Mouse (Mus musculus): ENCODE measurements around the gene D030056L22Rik.
A peak's percentile ranks its signal among the peaks of the same experiment; 100 is the strongest.

Gene D030056L22Rik

DNA sequence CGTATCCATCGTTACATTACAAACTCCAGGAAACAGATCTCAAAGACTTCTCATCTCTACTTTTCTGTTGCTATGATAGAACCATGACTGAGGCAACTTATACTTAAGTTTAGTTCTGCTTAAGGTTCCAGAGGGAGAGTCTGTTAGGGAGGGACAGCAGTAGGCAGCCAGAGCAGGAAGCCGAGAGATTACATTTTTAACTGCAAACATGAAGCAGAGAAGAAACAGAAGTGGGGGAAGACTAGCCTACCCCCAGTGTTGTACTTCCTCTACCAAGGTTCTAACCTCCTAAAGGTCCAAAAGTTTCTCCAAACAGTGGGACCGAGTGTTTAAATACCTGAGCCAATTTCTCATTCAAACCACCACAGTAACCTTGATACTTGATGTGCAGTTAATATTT lies 22.9 kb downstream of the D030056L22Rik start:
- no peak for DNase-seq

DNA sequence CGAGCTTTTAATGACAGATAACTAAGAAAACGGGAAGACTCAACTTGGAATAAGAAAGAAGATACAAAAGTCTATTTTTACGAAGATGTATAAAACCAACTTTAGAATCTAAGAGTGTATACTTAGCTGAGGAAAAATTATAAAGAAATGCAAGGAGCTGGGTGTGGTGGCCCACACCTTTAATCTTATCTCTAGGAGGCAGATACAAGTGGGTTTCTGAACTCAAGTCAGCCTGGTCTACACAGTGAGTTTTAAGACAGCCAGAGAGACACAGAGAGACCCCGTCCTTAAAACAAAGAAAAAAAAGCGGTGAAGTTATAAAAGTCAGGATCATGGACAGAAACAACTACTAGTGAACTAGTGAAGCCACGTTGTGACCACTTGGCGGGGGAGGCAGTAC lies 26.2 kb downstream of the D030056L22Rik start:
- no peak for DNase-seq

- DNase-seq: peak; percentile 71 to 75
These were observed 31.0 kb downstream of the D030056L22Rik start for GRCm38 (mm10) chr19:18743946-18744345.

DNA sequence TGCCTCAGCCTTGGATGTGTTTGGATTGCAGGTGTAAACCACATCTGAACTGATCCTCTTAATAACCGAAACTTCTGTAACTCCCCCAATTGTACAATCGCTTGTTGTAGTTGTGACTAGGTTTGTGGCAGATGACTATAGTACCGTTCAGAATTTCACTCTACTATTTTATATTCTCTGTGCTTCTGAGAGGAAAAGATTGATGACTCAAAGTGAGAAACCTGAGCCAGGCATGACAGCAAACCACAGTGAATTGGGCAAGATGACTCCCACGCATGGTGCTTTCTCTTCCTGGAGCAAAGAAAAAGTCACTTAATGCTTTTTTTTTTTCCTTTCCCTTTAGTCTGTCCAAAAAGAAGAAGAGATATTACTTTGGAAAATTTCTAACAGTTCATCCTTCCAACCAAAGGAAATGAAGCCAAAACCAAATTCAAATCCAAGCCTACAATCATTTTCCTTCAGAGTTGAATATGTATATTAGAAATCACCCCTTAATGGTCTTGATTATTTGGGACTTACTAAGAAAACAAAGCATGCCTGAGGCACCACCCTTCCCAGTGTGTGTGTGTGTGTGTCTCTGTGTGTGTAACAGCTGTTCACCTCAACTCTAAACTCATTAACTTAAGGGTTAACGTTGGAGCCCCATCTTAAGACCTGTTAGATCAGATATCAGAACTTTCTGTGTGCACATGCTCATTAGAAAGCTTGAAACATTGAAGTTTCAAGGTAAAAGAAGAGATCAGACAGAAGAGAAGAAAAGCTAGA lies 33.8 kb downstream of the D030056L22Rik start:
- DNase-seq: no peak

- DNase-seq: no peak
These were observed 34.4 kb downstream of the D030056L22Rik start for GRCm38 (mm10) chr19:18747379-18747778.

DNA sequence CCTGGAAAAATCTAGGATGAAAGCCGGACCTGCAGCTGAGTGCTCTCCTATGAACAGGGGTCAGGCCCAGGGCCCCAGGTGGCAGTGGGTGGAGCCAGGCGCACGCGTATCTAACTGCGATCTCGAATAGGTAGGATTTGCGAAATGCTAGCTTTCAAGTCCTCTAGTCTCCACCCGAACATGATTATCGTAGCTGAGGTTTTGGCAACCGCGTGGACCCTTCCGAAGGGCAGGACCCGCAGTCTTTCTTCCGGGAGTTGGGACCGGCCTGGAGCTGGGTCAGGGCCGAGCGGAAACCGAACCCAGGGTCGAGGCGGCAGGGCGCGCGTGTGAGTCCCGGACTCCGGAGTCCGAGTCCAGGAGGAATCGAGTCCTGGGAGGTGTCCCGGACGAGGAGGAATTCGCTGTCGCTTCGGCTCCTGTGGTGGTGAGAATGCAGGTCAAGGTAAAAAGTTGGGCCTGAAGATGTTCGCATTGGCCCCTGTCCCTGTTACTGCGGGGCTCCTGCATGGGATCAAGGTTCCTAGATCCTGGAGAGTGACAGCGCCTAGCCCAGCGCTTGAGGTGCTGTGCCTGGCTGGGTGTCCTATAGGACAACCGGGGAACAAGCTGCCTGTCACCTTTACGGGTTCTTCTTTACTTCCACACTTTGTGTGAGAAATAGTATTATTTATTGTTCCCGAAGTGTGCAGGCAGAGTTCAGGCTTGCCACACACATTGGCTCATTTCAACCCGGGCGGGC lies 36.8 kb downstream of the D030056L22Rik start, which contains the start of gene Trpm6:
Gene Trpm6 (plus strand): TSS at position 386 of the 742 bp plus-strand sequence.
- peak; percentile 73 to 82 for DNase-seq

GRCm38 (mm10) chr19:18757191-18757590 lies 44.2 kb downstream of the D030056L22Rik start:
- DNase-seq: peak in 1 of 2 experiments; percentile 17

DNA sequence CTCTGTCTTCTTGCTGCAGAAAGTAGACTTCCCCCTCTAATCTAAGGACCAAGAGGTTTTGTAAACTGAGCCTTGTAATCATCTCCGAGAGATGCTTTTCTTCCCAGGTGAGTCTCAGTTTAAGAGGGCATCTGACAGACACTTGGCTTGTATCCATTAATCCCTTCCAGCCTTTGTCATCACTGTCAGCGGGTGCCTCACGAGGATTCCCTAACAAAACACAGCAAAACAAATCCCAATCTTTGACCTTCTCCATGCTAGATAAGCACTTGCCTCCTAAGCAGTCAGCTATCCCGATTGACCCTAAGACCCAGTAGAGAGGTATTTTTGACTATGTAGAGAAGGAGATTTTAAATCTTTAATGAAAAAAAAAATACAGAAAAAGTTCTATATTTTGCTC lies 44.7 kb downstream of the D030056L22Rik start:
- no peak for DNase-seq

DNA sequence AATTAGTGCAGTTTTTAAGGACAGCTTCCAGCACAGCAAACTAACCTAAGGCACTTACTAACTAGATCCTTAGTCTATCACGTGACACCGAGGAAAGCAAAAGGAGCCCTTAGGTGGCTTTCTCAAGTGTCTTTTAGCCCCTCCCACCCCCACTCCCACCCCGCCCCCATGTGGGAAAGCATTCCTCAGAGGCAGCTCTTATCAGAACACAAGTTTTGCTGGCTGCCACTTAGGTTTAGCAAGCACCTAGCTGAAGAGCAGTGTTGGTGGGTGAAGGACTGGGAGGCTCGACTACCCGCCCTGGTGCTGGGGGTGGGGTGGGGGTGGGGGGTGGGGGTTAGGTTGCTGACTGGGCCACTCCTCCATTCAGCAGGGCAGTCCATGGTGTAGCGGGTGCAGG lies 45.3 kb downstream of the D030056L22Rik start:
- peak; percentile 70 to 71 for DNase-seq

- peak; percentile 40 to 54 for DNase-seq
These were observed 45.9 kb downstream of the D030056L22Rik start for GRCm38 (mm10) chr19:18758916-18759315.

DNA sequence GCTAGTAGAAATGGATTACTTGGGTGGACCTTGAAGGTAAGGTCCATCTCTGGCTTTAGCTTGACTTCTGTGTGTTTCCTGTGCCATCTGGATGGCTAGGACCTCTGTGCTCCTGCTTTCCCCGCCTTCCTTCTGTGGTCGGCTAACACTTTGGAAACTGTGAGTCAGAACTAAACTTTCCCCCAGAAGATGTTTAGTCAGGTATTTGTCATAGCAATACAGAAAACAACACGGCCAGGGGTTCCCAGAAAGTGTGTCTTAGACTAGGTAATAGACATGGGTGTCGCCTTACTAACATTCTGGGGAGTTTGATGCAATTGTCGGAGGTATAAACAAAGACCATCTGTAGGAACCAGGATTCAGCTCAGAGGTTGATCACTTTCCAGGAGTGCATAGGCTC lies 53.4 kb downstream of the D030056L22Rik start:
- DNase-seq: no peak

Measured in lung, adult 18-20 months (tissue).